Mouse (Mus musculus) right cerebral cortex, postnatal 36 days (tissue): ENCODE results near the gene Rpp21.
A peak's percentile ranks its signal among the peaks of the same experiment; 100 is the strongest.
"Not testable (repeated sequence)": the region's sequence is repeated elsewhere in the genome, so short reads cannot be mapped to it uniquely, and the experiment has no call there.

Experiments
- DNase-seq, 2 experiments: peaks; one replicate each; pipeline ENCODE4 v3.0.0; 2022; ENCODE audit warnings: low spot score in 2 of 2, mixed read lengths in 1 of 2

Gene Rpp21

DNA sequence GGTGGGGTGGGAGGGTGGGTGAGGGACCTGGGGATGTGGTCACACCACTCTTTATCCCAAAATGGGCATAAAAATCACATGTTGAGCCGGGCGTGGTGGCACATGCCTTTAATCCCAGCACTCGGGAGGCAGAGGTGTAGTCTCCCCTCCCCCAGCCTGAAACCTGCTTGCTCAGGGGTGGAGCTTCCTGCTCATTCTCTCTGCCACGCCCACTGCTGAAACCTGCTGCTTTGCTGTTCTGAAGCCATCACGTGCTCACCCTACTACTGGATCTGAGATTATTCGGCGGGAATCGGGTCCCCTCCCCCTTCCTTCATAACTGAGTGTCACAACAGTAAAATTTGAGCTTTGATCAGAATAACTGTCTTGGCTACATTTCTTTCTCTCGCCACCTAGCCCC lies 22.6 kb downstream of the Rpp21 start:
- not testable (repeated sequence) for DNase-seq

DNA sequence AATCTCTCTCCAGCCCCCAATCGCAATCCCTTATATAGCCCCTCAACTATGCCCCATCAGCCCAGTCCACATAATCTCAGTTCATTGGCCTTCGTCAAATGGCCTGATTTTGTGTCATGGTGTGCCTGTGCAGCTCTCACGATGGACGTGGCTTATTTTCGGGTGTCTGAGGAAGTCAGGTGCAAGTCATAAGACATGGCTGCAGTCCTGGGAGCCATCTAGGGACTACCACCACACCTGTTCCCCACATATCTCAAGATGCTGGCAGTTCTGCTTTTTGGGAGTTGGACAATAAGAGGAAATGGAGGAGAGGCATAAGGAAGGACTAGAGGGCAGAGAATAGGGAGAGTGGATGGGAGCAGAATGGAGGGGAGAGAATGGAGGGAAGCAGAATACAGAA lies 24.3 kb downstream of the Rpp21 start:
- DNase-seq: no peak

DNA sequence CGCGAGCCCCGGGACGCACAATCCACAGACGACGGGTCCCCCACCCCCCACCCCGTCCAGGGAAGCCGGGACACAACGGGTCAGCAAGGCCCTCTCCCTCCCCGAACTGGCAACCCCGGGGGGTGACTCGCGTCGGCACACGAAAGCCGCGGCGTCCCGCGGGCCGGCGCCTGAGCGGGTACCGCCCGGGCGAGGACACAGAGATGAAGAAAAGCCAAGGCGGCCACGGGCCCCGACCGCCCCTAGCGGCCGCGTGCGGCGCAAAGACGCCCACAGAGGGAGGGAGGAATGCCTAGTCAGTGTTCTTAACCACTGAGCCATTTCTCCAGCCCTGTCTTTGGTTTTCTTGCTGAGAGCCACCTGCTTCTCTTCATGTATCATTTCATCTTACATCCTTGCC lies 26.6 kb downstream of the Rpp21 start:
- DNase-seq: peak; percentile 12 to 24

DNA sequence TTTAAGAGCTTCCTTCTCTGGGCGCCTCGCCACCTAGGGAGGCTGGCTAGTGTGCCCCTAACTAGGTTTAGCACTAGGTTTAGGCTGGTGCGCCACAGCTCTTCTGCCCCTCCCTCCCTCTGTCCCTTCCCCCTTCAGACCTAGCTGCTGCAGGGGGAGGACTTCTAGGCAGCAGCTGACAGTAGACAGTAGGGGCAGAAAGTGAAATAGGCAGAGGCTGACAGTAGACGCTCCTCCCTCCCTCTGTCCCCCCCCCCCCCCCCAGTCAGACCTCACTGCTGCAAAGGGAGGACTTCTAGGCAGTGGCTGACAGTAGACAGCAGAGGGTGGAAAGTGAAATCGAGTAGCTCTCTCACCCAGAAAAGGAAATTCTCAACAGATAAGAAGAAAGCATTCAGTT lies 28.8 kb downstream of the Rpp21 start:
- no peak for DNase-seq

DNA sequence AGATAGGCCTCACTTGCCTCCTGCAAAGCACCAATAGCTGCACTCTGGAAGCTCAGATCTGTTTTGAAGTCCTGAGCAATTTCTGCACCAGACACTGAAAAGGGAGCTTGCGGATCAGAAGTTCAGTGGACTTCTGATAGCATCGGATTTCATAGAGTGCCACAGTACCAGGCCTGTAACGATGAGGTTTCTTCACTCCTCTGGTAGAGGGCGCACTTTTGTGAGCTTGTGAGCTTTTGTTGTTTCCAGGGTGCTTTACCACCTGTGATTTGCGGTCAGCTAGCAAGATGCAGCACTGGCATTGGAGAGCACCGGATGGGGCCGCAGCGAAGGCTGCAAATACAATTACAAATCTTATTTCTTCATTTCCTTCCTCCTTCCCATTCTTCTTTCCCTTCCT lies 30.9 kb downstream of the Rpp21 start:
- no peak for DNase-seq

DNA sequence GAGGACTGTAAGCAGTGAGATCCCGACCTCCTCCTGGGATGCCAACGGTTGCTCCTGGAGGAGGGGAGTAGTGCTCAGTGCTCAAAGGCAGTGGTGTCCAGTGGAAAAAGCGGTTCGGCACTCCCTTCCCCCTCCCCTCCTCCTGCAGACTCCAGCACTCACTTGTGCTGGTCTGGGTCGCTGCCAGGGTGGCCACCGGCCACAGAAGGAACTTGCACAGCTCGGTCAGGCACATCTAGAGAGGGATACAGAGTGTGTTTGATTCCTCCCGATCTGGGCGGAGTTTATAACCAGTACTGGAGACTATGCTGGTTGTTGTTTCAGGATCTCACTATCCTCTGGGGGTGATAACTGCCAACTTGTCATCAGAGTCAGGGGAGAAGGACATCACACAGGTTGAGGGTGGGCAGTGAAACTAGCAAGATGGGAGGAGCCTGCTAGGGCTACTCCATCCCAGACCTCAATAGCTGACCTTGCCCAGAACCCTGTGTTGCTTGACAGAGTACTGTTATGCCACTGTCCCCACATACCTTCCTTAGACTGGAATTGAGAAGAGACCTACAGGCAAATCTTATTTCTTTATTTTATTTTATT lies 32.5 kb downstream of the Rpp21 start:
- DNase-seq: no peak

GRCm38 (mm10) chr17:36224451-36224850 lies 33.4 kb downstream of the Rpp21 start:
- DNase-seq: no peak

- DNase-seq: no peak
These were observed 39.2 kb downstream of the Rpp21 start for GRCm38 (mm10) chr17:36218594-36219155.

DNA sequence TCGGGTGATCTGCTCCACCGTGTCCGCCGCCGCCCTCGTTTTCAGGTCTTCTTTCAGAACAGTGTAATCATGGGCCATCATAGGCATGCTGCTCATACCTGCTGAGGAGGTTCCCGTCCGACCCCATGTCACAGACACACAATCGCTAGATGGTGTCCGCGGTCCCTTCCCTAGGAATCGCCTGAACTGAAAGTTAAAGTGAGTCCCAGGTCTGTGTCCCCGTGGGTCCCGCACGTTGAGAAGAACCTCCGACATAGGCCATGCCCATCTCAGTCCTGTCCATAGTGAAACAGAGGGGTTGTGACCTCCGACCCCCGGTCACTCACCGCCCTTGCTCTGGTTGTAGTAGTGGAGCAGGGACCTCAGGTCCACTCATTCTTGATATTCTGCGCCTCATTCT lies 42.3 kb downstream of the Rpp21 start:
- DNase-seq: no peak

- DNase-seq: no peak
These were observed 51.0 kb downstream of the Rpp21 start for GRCm38 (mm10) chr17:36206846-36207245.

DNA sequence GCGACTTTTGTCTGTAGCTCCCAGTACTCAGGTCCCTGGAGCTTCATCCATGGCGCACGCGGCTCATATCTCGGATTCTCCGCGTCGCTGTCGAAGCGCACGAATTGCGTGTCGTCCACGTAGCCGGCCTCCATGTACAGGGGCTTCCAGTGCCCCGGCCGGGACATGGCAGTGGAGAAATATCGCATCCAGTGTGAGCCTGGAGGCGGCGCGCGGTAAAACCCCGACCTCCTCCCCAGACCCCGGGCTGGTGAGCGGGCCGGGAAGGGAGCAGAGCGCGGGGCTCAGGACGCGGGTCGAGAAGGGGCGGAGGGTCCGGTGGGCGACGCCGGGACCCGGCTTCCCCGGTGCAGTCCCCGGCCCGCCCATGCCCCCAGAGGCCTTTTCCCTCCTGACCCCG lies 52.0 kb downstream of the Rpp21 start:
- DNase-seq: no peak
